Mouse (Mus musculus) CD4-positive naive resting alpha-beta T cell, adult 76 days (primary cell): ENCODE measurements around the gene Dgcr8. TPM values are rescaled to one million over a fixed set of nuclear protein-coding genes. Genes with fewer than 3 reads are reported as not detected.

Source experiments
- total RNA-seq: library from RNA; stranded (reverse); gene quantifications from one replicate; pipeline ENCODE4 v1.2.4, GENCODE M21; 2023

Gene Dgcr8
- total RNA-seq = 29.5 TPM

GRCm38 (mm10) chr16:18289067-18289588 lies at the start of gene Dgcr8:
Gene Dgcr8, minus strand, starts transcription at chr16:18289246.

GRCm38 (mm10) chr16:18258221-18258620 lies 30.8 kb downstream of the Dgcr8 start, which contains the start of gene Gm49776:
Gene Gm49776, minus strand, starts transcription at chr16:18258321.

GRCm38 (mm10) chr16:18248433-18249363 lies 40.3 kb downstream of the Dgcr8 start, which contains the start of the genes Trmt2a and Ranbp1:
Gene Trmt2a, plus strand, starts transcription at chr16:18248679.
Gene Ranbp1, minus strand, starts transcription at chr16:18248732.

GRCm38 (mm10) chr16:18234671-18235388 lies 54.2 kb downstream of the Dgcr8 start, which contains the start of gene Zdhhc8:
Gene Zdhhc8, minus strand, starts transcription at chr16:18235136.

GRCm38 (mm10) chr16:18217579-18217978 lies 71.5 kb downstream of the Dgcr8 start, which contains the start of gene Ccdc188:
Gene Ccdc188, plus strand, starts transcription at chr16:18217879.

Other genes starting within 250 kb of the Dgcr8 start
- gene Dgcr6, start 236.4 kb downstream of the Dgcr8 start, total RNA-seq = 4.8 TPM
- gene Prodh, start 199.0 kb downstream of the Dgcr8 start, total RNA-seq = 4.7 TPM
- gene Rtn4r, start 161.6 kb downstream of the Dgcr8 start, total RNA-seq = not detected
- not detected for gene Ccdc188, start 71.4 kb downstream of the Dgcr8 start, total RNA-seq
- gene Zdhhc8, start 54.1 kb downstream of the Dgcr8 start, total RNA-seq = 30.4 TPM
- gene Trmt2a, start 40.6 kb downstream of the Dgcr8 start, total RNA-seq = 102 TPM
- gene Ranbp1, start 40.5 kb downstream of the Dgcr8 start, total RNA-seq = 95.8 TPM
- gene Gm49776, start 30.9 kb downstream of the Dgcr8 start, total RNA-seq = not detected
- gene Tango2, start 58.9 kb upstream of the Dgcr8 start, total RNA-seq = 43.5 TPM
- gene Arvcf, start 58.9 kb upstream of the Dgcr8 start, total RNA-seq = 3.8 TPM
- gene Txnrd2, start 137.1 kb upstream of the Dgcr8 start, total RNA-seq = 14.6 TPM
- gene Comt, start 137.6 kb upstream of the Dgcr8 start, total RNA-seq = 9.1 TPM
- 8.0 TPM for gene Gnb1l, start 209.5 kb upstream of the Dgcr8 start, total RNA-seq
- gene Rtl10, start 209.7 kb upstream of the Dgcr8 start, total RNA-seq = 7.4 TPM